Mouse (Mus musculus): ENCODE measurements at regions not wholly inside any gene's neighbourhood (a gene's known extent, or its start where the extent isn't known, plus 50 kb on each side); places are given as distances from the start of the nearest gene placed in this dataset.

GRCm38 (mm10) chr15:8882880-8883539, 84.7 kb upstream of the Ranbp3l start:
- intact Hi-C loops (cut with DNase I): no loop called here

GRCm38 (mm10) chr15:8874884-8875493, 92.8 kb upstream of the Ranbp3l start:
- no peaks in the 10 kb centered on the region for H3K4me1 ChIP-seq (ENCODE audit: control insufficient read depth, insufficient read depth, low read length)
- H3K36me3 ChIP-seq (ENCODE audit: control insufficient read depth, insufficient read depth, low read length): no peaks in the 10 kb centered on the region
- no peak overlapping the region for H3K9ac ChIP-seq (ENCODE audit: low read depth, low read length)
- H3K27me3 ChIP-seq (ENCODE audit: control insufficient read depth, insufficient read depth, low read length): no peaks in the 10 kb centered on the region
- TF ChIP-seq POLR2A (IDR thresholded peaks at IDR 0.05; ENCODE audit: insufficient read depth, low read depth, low read length) (no peak), CTCF (IDR thresholded peaks at IDR 0.05) (no peak), EP300 (IDR thresholded peaks at IDR 0.05; ENCODE audit: insufficient read depth, low read depth, low read length) (no peak)
- no peak overlapping the region for H3K27ac ChIP-seq
- H3K4me3 ChIP-seq: no peak overlapping the region
- H3K79me2 ChIP-seq (replicated peaks; ENCODE audit: control insufficient read depth, insufficient read depth, low read length): no peaks in the 10 kb centered on the region
- no peak for DNase-seq
- WGBS: 77% methylated on average over 9 of the region's 9 CpGs
- intact Hi-C loops (cut with DNase I): no loop called here

More at GRCm38 (mm10) chr15:8882880-8883539, 84.7 kb upstream of the Ranbp3l start:
- Histone ChIP-seq H3K4me3 (no peak overlapping the region), H3K27ac (no peak overlapping the region), H3K79me2 (replicated peaks; ENCODE audit: control insufficient read depth, insufficient read depth, low read length) (no peaks in the 10 kb centered on the region), H3K9ac (ENCODE audit: low read depth, low read length) (no peak overlapping the region), H3K4me1 (ENCODE audit: control insufficient read depth, insufficient read depth, low read length) (no peaks in the 10 kb centered on the region), H3K27me3 (ENCODE audit: control insufficient read depth, insufficient read depth, low read length) (no peaks in the 10 kb centered on the region), H3K36me3 (ENCODE audit: control insufficient read depth, insufficient read depth, low read length) (no peaks in the 10 kb centered on the region)
- DNase-seq: no peak
- TF ChIP-seq POLR2A (IDR thresholded peaks at IDR 0.05; ENCODE audit: insufficient read depth, low read depth, low read length): no peak
- TF ChIP-seq CTCF (IDR thresholded peaks at IDR 0.05): no peak
- 63% methylated on average over 9 of the region's 9 CpGs for WGBS

GRCm38 (mm10) chr15:8868021-8868420, 99.7 kb upstream of the Ranbp3l start:
- intact Hi-C loops (cut with DNase I): no loop called here
- 75% methylated on average over 2 of the region's 2 CpGs for WGBS
- Histone ChIP-seq H3K27me3 (ENCODE audit: control insufficient read depth, insufficient read depth, low read length) (no peaks in the 10 kb centered on the region), H3K4me3 (no peak overlapping the region), H3K79me2 (replicated peaks; ENCODE audit: control insufficient read depth, insufficient read depth, low read length) (no peaks in the 10 kb centered on the region), H3K4me1 (ENCODE audit: control insufficient read depth, insufficient read depth, low read length) (no peaks in the 10 kb centered on the region), H3K27ac (no peak overlapping the region), H3K36me3 (ENCODE audit: control insufficient read depth, insufficient read depth, low read length) (no peaks in the 10 kb centered on the region), H3K9ac (ENCODE audit: low read depth, low read length) (no peak overlapping the region)
- TF ChIP-seq POLR2A (IDR thresholded peaks at IDR 0.05; ENCODE audit: insufficient read depth, low read depth, low read length): no peak
- no peak for TF ChIP-seq CTCF (IDR thresholded peaks at IDR 0.05)
- TF ChIP-seq EP300 (IDR thresholded peaks at IDR 0.05; ENCODE audit: insufficient read depth, low read depth, low read length): no peak
- no peak for DNase-seq

GRCm38 (mm10) chr15:8867160-8867891, 100.4 kb upstream of the Ranbp3l start:
- Histone ChIP-seq H3K4me1 (ENCODE audit: control insufficient read depth, insufficient read depth, low read length) (no peaks in the 10 kb centered on the region), H3K27me3 (ENCODE audit: control insufficient read depth, insufficient read depth, low read length) (no peaks in the 10 kb centered on the region), H3K4me3 (no peak overlapping the region), H3K9ac (ENCODE audit: low read depth, low read length) (no peak overlapping the region), H3K79me2 (replicated peaks; ENCODE audit: control insufficient read depth, insufficient read depth, low read length) (no peaks in the 10 kb centered on the region), H3K36me3 (ENCODE audit: control insufficient read depth, insufficient read depth, low read length) (no peaks in the 10 kb centered on the region), H3K27ac (no peak overlapping the region)
- no peak for TF ChIP-seq EP300 (IDR thresholded peaks at IDR 0.05; ENCODE audit: insufficient read depth, low read depth, low read length)
- TF ChIP-seq CTCF (IDR thresholded peaks at IDR 0.05): no peak
- no peak for TF ChIP-seq POLR2A (IDR thresholded peaks at IDR 0.05; ENCODE audit: insufficient read depth, low read depth, low read length)
- DNase-seq: no peak
- intact Hi-C loops (cut with DNase I): no loop called here
- 55% methylated on average over 7 of the region's 7 CpGs for WGBS

GRCm38 (mm10) chr15:8865089-8865933, 102.4 kb upstream of the Ranbp3l start:
- Histone ChIP-seq H3K79me2 (replicated peaks; ENCODE audit: control insufficient read depth, insufficient read depth, low read length) (no peaks in the 10 kb centered on the region), H3K27ac (no peak overlapping the region), H3K27me3 (ENCODE audit: control insufficient read depth, insufficient read depth, low read length) (no peaks in the 10 kb centered on the region), H3K9ac (ENCODE audit: low read depth, low read length) (no peak overlapping the region), H3K4me1 (ENCODE audit: control insufficient read depth, insufficient read depth, low read length) (no peaks in the 10 kb centered on the region), H3K4me3 (no peak overlapping the region), H3K36me3 (ENCODE audit: control insufficient read depth, insufficient read depth, low read length) (no peaks in the 10 kb centered on the region)
- TF ChIP-seq POLR2A (IDR thresholded peaks at IDR 0.05; ENCODE audit: insufficient read depth, low read depth, low read length) (no peak), CTCF (IDR thresholded peaks at IDR 0.05) (no peak), EP300 (IDR thresholded peaks at IDR 0.05; ENCODE audit: insufficient read depth, low read depth, low read length) (no peak)
- intact Hi-C loops (cut with DNase I): no loop called here
- DNase-seq: no peak
- WGBS: 69% methylated on average over 8 of the region's 8 CpGs
